Mouse (Mus musculus) cerebellum, adult 9-11 months (tissue): Measurements from ENCODE around the gene Tmprss2.
A peak's percentile ranks its signal among the peaks of the same experiment; 100 is the strongest.

Experiments used
- DNase-seq: peaks from one replicate; pipeline ENCODE4 v3.0.0; 2022

Gene Tmprss2

DNA sequence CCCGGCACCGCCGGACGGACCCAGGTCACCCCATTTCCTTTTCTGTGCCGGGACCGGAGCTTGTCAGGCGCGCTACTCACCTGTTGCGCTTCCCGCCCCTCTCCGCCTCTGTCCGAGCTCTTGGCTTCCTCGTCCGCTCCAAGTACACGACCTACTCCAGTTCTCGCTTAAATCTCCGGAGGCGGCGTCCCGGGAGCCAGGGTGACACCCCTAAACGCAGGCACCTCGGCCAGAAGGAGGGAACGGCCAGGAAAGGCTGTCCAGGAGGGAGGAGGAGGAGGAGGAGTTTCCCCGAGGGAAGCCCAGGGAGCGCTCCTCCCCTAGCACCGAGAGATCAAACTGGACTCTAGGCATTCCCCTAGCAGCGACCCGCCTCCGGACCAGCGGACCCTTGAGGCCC is at the start of gene Tmprss2:
Gene Tmprss2 (minus strand): TSS at position 257 of the 400 bp plus-strand sequence.
- no peak for DNase-seq

- DNase-seq, result no peak
Measured at GRCm38 (mm10) chr16:97659225-97659658, 48.2 kb upstream of the Tmprss2 start.

DNA sequence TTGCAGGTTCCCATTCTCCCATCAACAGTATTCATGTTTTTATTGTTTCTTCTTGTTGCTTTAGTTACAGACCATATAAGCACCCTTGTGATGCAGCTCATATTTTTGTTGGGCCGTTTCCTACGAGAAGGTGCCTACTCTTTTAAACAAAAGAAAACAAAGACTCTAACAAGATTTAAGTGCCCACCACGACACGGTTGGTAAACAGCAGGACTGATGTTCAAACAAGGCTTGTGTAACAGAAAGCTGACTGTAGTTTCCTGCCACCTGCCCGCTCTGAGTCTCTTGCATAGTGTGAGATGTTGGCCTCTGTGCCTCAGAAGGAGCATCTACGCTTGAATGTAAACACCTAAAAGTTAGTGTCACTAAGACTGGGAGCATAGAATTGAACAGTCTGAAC is 47.5 kb upstream of the Tmprss2 start:
- DNase-seq, result no peak

DNA sequence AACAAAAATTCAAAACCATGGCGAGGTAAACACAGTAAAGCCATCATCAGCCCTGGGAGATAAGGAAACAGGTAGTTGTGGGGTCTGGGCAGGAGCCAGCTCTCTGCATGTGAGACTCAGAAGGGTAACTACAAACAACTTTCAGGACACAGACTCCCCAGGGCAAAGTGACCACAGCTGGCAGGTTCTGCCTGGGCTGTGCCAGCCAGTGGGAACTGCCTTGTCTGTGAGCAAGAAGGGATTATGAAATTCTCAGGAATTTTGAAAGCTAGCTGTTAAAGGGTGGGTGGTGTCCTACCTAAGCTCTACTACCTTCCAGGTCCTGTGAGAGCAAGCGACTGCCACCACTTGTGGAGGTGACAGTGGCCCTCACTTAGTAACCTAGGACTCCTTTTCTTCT is 44.8 kb upstream of the Tmprss2 start:
- no peak for DNase-seq

GRCm38 (mm10) chr16:97649522-97650188 is 38.7 kb upstream of the Tmprss2 start:
- DNase-seq, result no peak

- no peak for DNase-seq
Measured at GRCm38 (mm10) chr16:97644681-97645080, 33.7 kb upstream of the Tmprss2 start.

DNA sequence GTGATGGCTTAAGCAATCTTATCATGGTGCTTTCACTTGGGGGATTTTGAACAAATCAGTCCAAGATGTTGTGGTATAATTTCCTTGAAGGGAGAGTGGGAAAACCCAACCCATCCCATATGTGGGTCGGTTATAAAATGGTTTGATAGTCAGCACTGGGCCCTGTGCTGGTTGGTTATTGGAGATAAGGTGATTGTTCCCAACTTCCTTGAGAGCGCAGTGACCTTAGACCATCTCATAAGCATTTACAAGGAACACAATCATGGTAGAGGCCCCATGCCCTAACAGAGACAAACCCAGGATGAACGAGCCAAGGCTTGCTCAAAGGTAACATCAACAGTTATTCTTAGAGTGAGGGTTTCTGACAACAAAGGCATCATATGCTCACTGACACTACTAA is 28.6 kb upstream of the Tmprss2 start:
- no peak for DNase-seq

DNA sequence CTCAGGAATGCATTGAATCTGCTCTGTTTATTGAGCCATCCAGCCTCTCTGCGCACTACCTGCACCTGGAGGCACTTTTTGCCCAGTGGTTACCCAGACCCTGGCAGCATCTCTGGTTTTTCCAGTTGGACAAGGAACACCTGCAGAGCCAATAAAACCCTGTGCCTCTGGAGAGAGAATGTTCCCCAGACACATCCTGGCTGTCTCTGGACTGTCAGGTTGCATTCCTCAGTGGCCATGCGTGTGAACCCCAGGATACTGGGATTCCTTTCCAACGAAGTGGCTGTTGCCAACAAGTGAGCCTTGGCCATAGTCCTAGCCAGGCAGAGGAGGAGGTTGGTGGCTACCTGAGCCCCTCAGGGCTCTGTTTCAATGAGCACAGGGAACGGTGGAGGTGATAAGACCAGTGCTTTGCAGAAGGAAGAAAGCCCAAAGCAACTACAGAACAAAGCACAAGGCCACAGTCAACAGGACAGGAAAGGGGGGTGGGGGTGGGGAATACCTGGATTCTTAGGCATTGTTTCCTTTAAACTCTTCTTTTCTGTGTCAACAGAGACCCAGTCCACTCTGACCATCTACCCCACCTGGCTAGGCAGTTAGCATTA is 22.0 kb upstream of the Tmprss2 start:
- DNase-seq, result no peak

- no peak for DNase-seq
Measured at GRCm38 (mm10) chr16:97623166-97623565, 12.2 kb upstream of the Tmprss2 start.

DNA sequence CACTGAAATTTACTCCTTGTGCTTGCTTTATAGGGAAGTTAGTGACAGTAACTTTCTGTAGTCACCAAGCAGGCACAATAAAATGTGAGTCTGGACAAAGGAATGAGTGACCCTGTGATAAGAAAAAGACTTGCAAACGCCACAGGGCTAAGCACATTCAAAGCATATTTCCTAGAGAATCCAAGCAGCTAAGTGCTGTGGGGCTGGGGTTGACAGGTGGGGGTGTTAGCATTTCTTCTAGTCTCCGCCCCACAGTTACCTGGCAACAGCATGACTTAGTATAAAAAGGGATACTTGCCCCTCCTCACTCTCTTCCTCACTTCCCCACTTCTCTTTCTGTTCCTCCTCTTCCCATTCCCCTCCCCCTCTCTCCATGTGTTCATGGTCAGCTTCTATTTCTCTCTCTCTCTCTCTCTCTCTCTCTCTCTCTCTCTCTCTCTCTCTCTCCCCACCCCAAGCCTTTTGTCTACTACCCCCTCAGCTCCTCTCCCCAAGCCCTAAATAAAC is 11.4 kb upstream of the Tmprss2 start:
- no peak for DNase-seq

DNA sequence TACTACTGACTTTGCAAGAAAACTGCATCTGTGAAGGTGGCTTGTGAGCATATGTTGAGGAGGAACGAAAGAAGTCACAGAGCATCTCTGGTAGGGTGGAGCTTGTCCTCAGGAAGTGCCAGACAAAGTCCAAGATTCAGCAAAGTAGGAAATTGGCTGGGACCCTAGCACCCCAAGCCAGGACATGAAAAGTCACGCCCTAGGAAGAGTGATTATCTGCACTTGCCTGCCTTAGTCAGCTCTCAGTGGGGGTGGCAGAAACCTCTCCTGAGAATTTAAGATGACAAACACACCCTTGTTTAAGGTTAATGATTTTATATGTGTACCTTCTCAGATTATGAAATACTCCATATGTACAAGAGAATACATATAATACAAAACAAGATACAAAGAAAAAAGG is 7.3 kb upstream of the Tmprss2 start:
- no peak for DNase-seq

DNA sequence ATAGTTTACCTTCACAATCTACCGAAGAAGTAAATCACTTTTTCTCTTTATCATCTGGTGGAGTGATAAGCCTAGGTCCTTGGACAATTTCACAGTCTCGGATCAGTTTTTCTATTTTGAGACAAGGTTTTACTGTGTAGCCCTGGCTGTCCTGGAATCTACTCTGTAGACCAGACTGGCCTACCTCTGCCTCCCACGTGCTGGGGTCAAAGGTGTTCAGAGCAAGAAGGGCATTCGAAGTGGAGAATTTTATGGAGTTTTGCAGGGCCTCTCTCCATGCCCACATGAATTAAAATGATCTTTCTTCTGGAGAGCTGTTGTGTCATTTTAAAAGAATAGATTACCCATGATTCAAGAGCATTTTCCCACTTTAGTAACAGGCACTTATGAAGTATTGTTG is 1.0 kb upstream of the Tmprss2 start:
- no peak for DNase-seq

DNA sequence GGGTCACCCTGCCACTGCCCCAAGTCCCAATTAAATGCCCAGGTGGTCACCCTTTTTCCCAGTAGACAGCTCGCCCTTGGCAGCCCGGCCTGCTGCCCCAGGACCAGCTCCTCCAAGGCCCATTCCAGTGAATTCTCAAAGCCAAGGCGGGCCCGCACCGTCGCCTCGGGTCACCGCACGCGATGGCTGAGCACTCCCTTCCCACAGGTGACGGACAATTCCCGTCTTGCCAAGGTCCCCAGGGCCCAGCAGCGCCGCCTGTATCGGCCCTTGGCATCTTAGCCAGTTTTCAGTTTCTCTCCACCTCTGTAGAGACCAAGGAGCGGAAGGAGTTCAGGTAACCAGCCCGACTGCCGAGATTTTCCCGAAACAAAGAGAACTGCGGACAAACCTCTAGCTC is 749 bp downstream of the Tmprss2 start:
- DNase-seq, result no peak

GRCm38 (mm10) chr16:97609676-97610075 is 1.3 kb downstream of the Tmprss2 start:
- DNase-seq, result no peak

DNA sequence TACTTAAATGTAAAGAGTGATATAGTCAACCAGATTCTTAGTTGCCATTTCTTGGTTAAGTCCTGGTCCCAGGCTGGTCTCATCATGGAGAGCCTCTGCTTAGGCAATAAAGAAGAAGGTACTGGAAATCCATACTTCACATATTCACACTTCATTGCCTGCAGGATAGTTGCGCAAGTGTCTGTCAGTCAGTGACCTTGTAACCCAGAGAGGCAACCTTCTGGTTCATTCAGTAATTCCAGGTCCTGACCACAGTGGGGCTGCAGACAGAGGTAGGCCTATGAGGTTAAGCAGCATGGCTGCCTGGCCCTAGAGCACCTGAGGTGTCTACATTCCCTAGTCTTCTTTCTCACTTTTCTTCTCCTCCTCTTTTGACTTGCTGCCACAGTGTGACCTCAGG is 3.0 kb downstream of the Tmprss2 start:
- DNase-seq, result no peak

GRCm38 (mm10) chr16:97606829-97607228 is 4.2 kb downstream of the Tmprss2 start:
- no peak for DNase-seq

DNA sequence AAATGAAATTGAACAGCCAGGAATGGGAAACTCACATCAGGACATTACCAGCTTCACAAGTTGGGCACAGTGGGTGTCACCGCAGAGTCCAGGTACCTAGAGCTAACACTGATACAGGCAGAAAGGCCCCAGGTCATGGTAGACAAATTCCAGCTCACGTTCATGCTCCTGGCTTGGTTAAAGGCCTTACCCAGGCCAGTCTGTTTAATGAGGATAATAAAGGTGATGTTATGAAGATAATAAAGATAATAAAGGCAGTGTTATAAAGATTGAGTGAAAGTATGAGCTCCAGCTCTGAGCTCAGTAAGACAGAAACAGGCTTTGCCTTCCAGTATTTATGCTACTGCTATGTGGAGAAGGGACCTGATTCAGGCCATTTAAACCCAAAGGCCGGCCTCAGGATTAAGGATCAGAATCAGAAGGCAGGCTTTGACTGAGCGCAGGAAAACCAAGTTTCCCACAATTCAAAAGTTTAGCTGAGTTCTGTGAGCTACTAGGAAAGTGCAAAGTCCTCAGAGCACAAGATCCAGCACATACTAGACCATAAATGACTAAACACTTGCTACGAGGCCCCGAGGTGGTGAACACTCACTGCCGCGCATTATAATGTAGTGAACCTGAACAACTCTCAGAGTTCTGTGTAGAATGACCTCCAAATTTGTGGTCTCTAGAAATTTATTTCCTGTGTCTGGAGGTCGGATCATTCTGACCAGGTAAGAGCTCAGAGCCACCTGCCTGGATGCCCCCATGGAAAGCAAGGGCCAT is 4.9 kb downstream of the Tmprss2 start:
- DNase-seq, result no peak

GRCm38 (mm10) chr16:97602256-97602655 is 8.7 kb downstream of the Tmprss2 start:
- peak; percentile 10 for DNase-seq

- DNase-seq, result no peak
Measured at GRCm38 (mm10) chr16:97600591-97600990, 10.4 kb downstream of the Tmprss2 start.

DNA sequence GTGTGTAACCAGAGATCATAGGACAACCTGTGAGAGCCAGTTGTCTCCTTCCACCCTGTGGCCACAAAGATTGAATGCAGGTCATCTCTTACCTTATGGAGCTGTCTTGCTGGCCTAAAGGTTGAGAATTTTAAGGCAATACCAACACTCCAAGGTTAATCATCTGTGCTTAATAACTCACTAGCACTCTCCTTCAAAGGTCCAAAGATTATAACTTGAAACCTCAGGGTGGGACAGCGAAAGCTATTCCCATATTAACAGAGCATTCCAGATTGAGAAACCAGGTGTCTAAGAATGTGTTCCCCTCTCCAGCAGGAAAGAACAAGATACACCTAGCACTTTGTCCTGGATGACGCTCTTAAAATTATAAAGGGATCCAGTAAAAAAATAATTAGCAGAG is 12.9 kb downstream of the Tmprss2 start:
- no peak for DNase-seq

DNA sequence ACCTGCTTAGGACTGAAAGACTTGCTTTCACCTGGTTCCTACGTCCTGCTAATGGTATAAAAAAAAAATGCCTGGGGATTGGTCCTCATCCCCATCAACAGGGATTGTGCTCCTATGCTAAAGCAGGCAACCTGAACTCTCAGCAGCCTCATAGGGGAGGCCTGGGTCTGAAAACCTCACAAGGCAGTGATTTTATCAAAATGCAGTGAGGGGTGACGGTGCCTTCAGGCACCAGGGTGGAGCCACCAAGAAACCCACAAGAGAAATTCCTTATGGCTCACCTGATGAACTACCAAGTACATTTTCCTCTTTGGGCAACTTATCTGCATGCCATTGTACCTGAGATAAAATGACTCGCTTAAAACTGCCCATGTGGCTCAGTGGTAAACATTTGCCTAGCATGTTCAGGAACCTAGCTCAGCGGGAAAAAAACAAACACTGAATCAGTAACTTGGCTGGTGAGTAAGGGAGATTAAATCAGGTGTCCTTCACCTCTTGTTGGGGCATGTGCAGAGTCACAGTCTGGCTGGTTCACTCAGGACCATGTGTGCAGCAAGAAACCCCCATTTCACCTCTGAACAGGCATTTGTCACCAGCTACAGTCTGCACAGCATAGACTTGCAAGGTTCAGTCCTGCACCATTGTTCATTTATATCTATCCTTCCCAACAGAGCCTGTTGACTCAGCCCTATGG is 17.0 kb downstream of the Tmprss2 start:
- DNase-seq, result no peak

- DNase-seq, result no peak
Measured at GRCm38 (mm10) chr16:97593057-97593456, 17.9 kb downstream of the Tmprss2 start.

GRCm38 (mm10) chr16:97591512-97591911 is 19.5 kb downstream of the Tmprss2 start:
- no peak for DNase-seq
